Mouse (Mus musculus) spleen, adult 2 months (tissue): ENCODE data around the gene Zfp981.
"Not testable (repeated sequence)": the region's sequence is repeated elsewhere in the genome, so short reads cannot be mapped to it uniquely, and the experiment has no call there.

Experiments used
- CTCF ChIP-seq: fragments of 200-500 bp; IDR thresholded peaks from 2 replicates; pipeline ENCODE4 v1.5.1; 2011; ENCODE audit warnings: mild to moderate bottlenecking, inconsistent platforms; ENCODE audit not compliant: insufficient read depth, insufficient read length, insufficient replicate concordance; ENCODE audit errors: extremely low read depth
- POLR2A ChIP-seq: fragments of 200-500 bp; IDR thresholded peaks from 2 replicates; pipeline ENCODE4 v1.6.1; 2011; ENCODE audit warnings: low read depth, low read length, inconsistent platforms

DNA sequence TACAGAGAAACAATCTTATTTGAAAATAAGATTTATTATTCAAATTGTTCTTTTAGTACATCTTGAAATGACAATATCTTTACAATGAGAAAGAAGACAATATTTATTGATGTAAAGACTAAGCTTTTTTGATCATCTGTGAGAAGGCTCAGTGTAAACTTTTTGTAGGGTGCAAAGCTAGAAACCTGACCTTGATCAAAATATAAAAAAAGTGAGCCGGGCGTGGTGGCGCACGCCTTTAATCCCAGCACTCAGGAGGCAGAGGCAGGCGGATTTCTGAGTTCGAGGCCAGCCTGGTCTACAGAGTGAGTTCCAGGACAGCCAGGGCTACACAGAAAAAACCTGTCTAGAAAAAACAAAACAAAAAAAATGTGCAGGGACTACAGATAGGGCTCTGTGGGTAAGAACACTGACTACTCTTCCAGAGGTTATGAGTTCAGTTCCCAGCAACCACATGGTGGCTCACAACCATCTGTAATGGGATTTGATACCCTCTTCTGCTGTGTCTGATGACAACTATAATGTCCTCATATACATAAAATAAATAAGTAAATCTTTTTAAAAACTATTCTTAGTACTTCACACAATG, 8.4 kb upstream of the Zfp981 start:
- not testable (repeated sequence) for TF ChIP-seq CTCF, POLR2A
